Mouse (Mus musculus) heart, embryonic 14.5 days (tissue): ENCODE data around the gene F8a. TPM values are rescaled to one million over a fixed set of nuclear protein-coding genes. Genes with fewer than 3 reads are reported as not detected.
A peak's percentile ranks its signal among the peaks of the same experiment; 100 is the strongest.
"Not testable (repeated sequence)": the region's sequence is repeated elsewhere in the genome, so short reads cannot be mapped to it uniquely, and the experiment has no call there.

Experiments
- ATAC-seq: fragments of 200-750 bp; cut with Nextera tagmentation; 2 replicates; pipeline ENCODE4 v1.8.0; 2017; ENCODE audit warnings: low read depth, moderate TSS enrichment; ENCODE audit not compliant: insufficient number of reproducible peaks, insufficient read depth, low FRiP score
- H3K27ac ChIP-seq, 2 experiments: fragments of 200-500 bp in 1 of 2; fragments of 300-500 bp in 1 of 2; sonication (generic) in 1 of 2; replicated peaks in 1 of 2; 2 replicates each; pipeline ENCODE4 v1.5.1; 2012 to 2014; ENCODE audit warnings: low read depth in 2 of 2, low read length in 2 of 2, control low read depth in 1 of 2, mild to moderate bottlenecking in 1 of 2, mixed read lengths in 1 of 2; ENCODE audit not compliant: control insufficient read depth in 1 of 2, insufficient read depth in 1 of 2
- H3K27me3 ChIP-seq: fragments of 300-500 bp; sonication (generic); 2 replicates; pipeline ENCODE4 v1.6.1; 2014; ENCODE audit warnings: mild to moderate bottlenecking, low read length, control low read depth; ENCODE audit not compliant: control insufficient read depth, insufficient read depth
- H3K36me3 ChIP-seq: fragments of 300-500 bp; sonication (generic); 2 replicates; pipeline ENCODE4 v1.6.1; 2014; ENCODE audit warnings: mild to moderate bottlenecking, control low read depth, low read length, mixed read lengths; ENCODE audit not compliant: control insufficient read depth, insufficient read depth
- H3K4me1 ChIP-seq, 2 experiments: fragments of 200-500 bp in 1 of 2; fragments of 300-500 bp in 1 of 2; sonication (generic) in 1 of 2; 2 replicates each; pipeline ENCODE4 v1.6.1; 2012 to 2014; ENCODE audit warnings: low read length in 2 of 2, control low read depth in 1 of 2, mixed read lengths in 1 of 2; ENCODE audit not compliant: control insufficient read depth in 2 of 2, insufficient read depth in 2 of 2
- H3K4me2 ChIP-seq: fragments of 300-500 bp; sonication (generic); 2 replicates; pipeline ENCODE4 v1.6.1; 2014; ENCODE audit warnings: mild to moderate bottlenecking, low read length
- H3K4me3 ChIP-seq, 2 experiments: fragments of 200-500 bp in 1 of 2; fragments of 300-500 bp in 1 of 2; sonication (generic) in 1 of 2; 2 replicates each; pipeline ENCODE4 v1.5.1; 2012 to 2014; ENCODE audit warnings: low read length in 2 of 2, mild to moderate bottlenecking in 2 of 2, control low read depth in 1 of 2, low read depth in 1 of 2, moderate library complexity in 1 of 2; ENCODE audit not compliant: control insufficient read depth in 1 of 2, insufficient read depth in 1 of 2
- H3K9ac ChIP-seq: fragments of 300-500 bp; sonication (generic); 2 replicates; pipeline ENCODE4 v1.6.1; 2014; ENCODE audit warnings: mild to moderate bottlenecking, low read length
- H3K9me3 ChIP-seq: fragments of 300-500 bp; sonication (generic); 2 replicates; pipeline ENCODE4 v1.6.1; 2016; ENCODE audit warnings: low read length, control low read depth; ENCODE audit not compliant: control insufficient read depth
- WGBS: fragments of 180-500 bp; shearing (Covaris S2); extraction: QIAGEN DNeasy Blood & Tissue Kit; methylation state at CpG from one replicate; pipeline ENCODE4 v1.1.7; 2014; 5-methylcytosine and 5-hydroxymethylcytosine counted together
- polyA plus RNA-seq: library from polyadenylated mRNA; unstranded; fragments of >200 nt; fragmentation: Nextera tagmentation; extraction: Ambion mirVana; gene quantifications from 2 replicates; pipeline ENCODE4 v1.2.1, GENCODE M21; 2014

Gene F8a
- 9.4 and 10.0 TPM in 2 replicates for polyA plus RNA-seq

GRCm38 (mm10) chrX:73227914-73228605 lies at the start of gene F8a:
F8a (plus strand) TSS chrX:73228291.
- peaks cover 2 to 3% of the 10 kb centered on the region in 2 experiments; a peak in 1 of 4 replicates for H3K4me1 ChIP-seq
- 19% methylated on average over 39 of the region's 39 CpGs for WGBS
- H3K36me3 ChIP-seq = no peaks in the 10 kb centered on the region
- H3K27me3 ChIP-seq = no peaks in the 10 kb centered on the region
- peak within 1 kb of the TSS; percentile 90 for H3K27ac ChIP-seq
- H3K4me3 ChIP-seq = peak within 1 kb of the TSS; percentile 62 to 76
- no peaks in the 10 kb centered on the region for H3K9me3 ChIP-seq
- H3K4me2 ChIP-seq = peak within 1 kb of the TSS; percentile 85
- H3K9ac ChIP-seq = peak within 1 kb of the TSS; percentile 74
- peak; percentile 93 for ATAC-seq

DNA sequence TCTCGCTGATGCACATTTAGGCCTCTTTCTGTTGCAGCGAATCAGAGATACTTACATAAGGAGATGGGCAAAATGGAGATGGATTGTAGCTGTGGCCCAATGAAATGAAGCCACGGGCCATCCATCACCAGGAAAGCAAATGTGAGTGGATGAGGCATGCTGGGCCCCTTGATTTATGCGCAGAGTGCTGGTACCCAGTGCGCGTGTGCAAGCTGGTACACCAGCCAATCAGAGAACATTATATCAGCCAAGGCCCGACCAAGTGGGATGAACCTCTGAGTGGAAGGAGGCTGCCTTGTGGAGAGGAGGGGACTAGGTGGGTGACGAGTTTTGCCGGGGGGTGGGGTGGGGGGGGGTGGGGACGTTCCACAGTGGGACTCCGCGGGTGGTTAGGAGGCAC lies 36.2 kb upstream of the F8a start, which contains the start of gene Xlr3b:
Gene Xlr3b, plus strand, starts transcription at position 274 of the 400 bp plus-strand sequence.
- not testable (repeated sequence) for H3K9ac ChIP-seq, H3K4me3 ChIP-seq, H3K4me1 ChIP-seq, ATAC-seq, H3K36me3 ChIP-seq, H3K27ac ChIP-seq, H3K9me3 ChIP-seq, H3K4me2 ChIP-seq, H3K27me3 ChIP-seq
- WGBS = 74% methylated on average over 12 of the region's 12 CpGs

DNA sequence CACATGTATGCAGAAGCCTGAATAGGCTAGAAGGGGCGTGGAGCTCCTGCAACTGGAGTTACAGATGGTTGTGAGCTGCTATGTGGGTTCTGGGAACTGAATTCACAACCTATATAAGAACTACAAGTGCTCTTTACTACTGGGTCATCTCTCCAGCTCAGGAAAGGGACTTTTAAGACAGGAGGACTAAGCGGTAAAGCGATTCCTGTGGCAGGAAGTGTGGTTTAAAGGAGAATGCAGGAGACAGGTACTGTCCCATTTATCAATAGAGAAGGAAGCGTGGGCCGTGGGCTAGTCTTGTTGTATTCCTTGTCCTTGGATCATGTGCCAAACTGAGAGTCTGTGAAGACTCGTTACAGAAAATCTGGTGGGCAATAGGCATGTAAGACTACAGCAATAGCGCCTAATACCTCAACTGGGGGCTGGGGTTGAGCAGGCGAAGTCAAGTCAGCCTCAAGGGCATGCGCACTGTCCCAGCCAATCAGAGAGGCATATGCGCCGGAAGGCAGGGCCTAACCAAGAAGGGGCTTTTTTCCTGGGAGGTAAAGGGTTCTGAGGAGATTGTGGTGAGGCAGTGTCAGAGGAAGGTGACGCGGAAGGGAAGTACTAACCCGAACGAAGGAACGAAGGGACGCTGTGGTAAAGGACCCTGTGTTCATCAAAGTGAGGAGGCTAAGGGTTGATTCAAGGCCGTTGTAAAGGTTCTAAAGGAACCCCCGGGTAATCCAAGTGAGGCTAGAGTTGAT lies 14.1 kb upstream of the F8a start, which contains the start of gene Xlr4b:
Gene Xlr4b, plus strand, starts transcription at position 515 of the 746 bp plus-strand sequence.
- not testable (repeated sequence) for H3K4me1 ChIP-seq, H3K9ac ChIP-seq, H3K27ac ChIP-seq, H3K9me3 ChIP-seq, ATAC-seq, H3K36me3 ChIP-seq, H3K27me3 ChIP-seq, H3K4me3 ChIP-seq, H3K4me2 ChIP-seq
- 72% methylated on average over 10 of the region's 19 CpGs for WGBS

GRCm38 (mm10) chrX:73225365-73225764 lies 2.7 kb upstream of the F8a start:
- Histone ChIP-seq H3K4me1 (peaks cover 2 to 3% of the 10 kb centered on the region in 2 experiments; a peak in 1 of 4 replicates), H3K36me3 (no peaks in the 10 kb centered on the region), H3K4me3 (no peak overlapping the region), H3K9me3 (no peaks in the 10 kb centered on the region), H3K27ac (no peak overlapping the region), H3K27me3 (no peaks in the 10 kb centered on the region), H3K9ac (no peak overlapping the region), H3K4me2 (no peak overlapping the region)
- ATAC-seq = no peak
- WGBS = 47% methylated on average over 1 of the region's 1 CpGs

- Histone ChIP-seq H3K27me3 (no peaks in the 10 kb centered on the region), H3K4me1 (peaks cover 2 to 3% of the 10 kb centered on the region in 2 experiments; a peak in 1 of 4 replicates), H3K4me2 (peak overlapping the region; percentile 85), H3K4me3 (peak overlapping the region; percentile 62 to 76), H3K36me3 (no peaks in the 10 kb centered on the region), H3K27ac (peak overlapping the region; percentile 90), H3K9me3 (no peaks in the 10 kb centered on the region), H3K9ac (peak overlapping the region; percentile 74)
- peak; percentile 62; the same call in 1 of the 2 replicates for ATAC-seq
- 20% methylated on average over 51 of the region's 51 CpGs for WGBS
Observed at GRCm38 (mm10) chrX:73228606-73229214, 619 bp downstream of the F8a start.

- peaks cover 2 to 3% of the 10 kb centered on the region in 2 experiments; a peak in 1 of 4 replicates for H3K4me1 ChIP-seq
- H3K36me3 ChIP-seq = no peaks in the 10 kb centered on the region
- no peak overlapping the region for H3K27ac ChIP-seq
- H3K4me2 ChIP-seq = peak overlapping the region; percentile 85
- H3K9ac ChIP-seq = peak overlapping the region; percentile 74
- H3K27me3 ChIP-seq = no peaks in the 10 kb centered on the region
- no peak for ATAC-seq
- 33% methylated on average over 3 of the region's 3 CpGs for WGBS
- no peaks in the 10 kb centered on the region for H3K9me3 ChIP-seq
- H3K4me3 ChIP-seq = peak overlapping the region; percentile 62 to 76
Observed at GRCm38 (mm10) chrX:73229288-73229687, 1.2 kb downstream of the F8a start.

- H3K27me3 ChIP-seq, H3K4me1 ChIP-seq, H3K36me3 ChIP-seq, H3K4me3 ChIP-seq, H3K4me2 ChIP-seq, H3K9me3 ChIP-seq, H3K27ac ChIP-seq, ATAC-seq, H3K9ac ChIP-seq: not testable (repeated sequence)
- 84% methylated on average over 11 of the region's 14 CpGs for WGBS
Observed at GRCm38 (mm10) chrX:73242821-73243325, 14.8 kb downstream of the F8a start, which contains the start of gene Xlr4c. Xlr4c (minus strand) TSS chrX:73243130.
